Mouse (Mus musculus) stomach, embryonic 16.5 days (tissue): ENCODE data around the gene Ercc6l2. TPM values are rescaled to one million over a fixed set of nuclear protein-coding genes. Genes with fewer than 3 reads are reported as not detected.
"Not testable (repeated sequence)": the region's sequence is repeated elsewhere in the genome, so short reads cannot be mapped to it uniquely, and the experiment has no call there.

Source experiments
- ATAC-seq: fragments of 200-750 bp; cut with Nextera tagmentation; 2 replicates; pipeline ENCODE4 v1.8.0; 2017; ENCODE audit warnings: moderate number of reproducible peaks, moderate TSS enrichment; ENCODE audit not compliant: insufficient read depth, low FRiP score
- H3K27ac ChIP-seq: fragments of 300-500 bp; sonication (generic); 2 replicates; pipeline ENCODE4 v1.5.1; 2014; ENCODE audit warnings: low read length
- H3K27me3 ChIP-seq: fragments of 300-500 bp; sonication (generic); 2 replicates; pipeline ENCODE4 v1.6.1; 2014; ENCODE audit warnings: low read length, control low read depth, mixed read lengths; ENCODE audit not compliant: control insufficient read depth, insufficient read depth
- H3K36me3 ChIP-seq: fragments of 300-500 bp; sonication (generic); 2 replicates; pipeline ENCODE4 v1.6.1; 2014; ENCODE audit warnings: low read length; ENCODE audit not compliant: control insufficient read depth, insufficient read depth
- H3K4me1 ChIP-seq: fragments of 300-500 bp; sonication (generic); 2 replicates; pipeline ENCODE4 v1.6.1; 2014; ENCODE audit warnings: low read length, control low read depth, mixed read lengths; ENCODE audit not compliant: control insufficient read depth, insufficient read depth
- H3K4me2 ChIP-seq: fragments of 300-500 bp; sonication (generic); 2 replicates; pipeline ENCODE4 v1.6.1; 2014; ENCODE audit warnings: low read depth, low read length, mixed read lengths
- H3K4me3 ChIP-seq: fragments of 300-500 bp; sonication (generic); replicated peaks from 2 replicates; pipeline ENCODE4 v1.5.1; 2014; ENCODE audit warnings: mild to moderate bottlenecking, low read length
- H3K9ac ChIP-seq: fragments of 300-500 bp; sonication (generic); 2 replicates; pipeline ENCODE4 v1.6.1; 2014; ENCODE audit warnings: low read length
- H3K9me3 ChIP-seq: fragments of 300-500 bp; sonication (generic); replicated peaks from 2 replicates; pipeline ENCODE4 v1.6.1; 2016; ENCODE audit warnings: low read length, control low read depth; ENCODE audit not compliant: control insufficient read depth
- WGBS: fragments of 180-500 bp; shearing (Covaris S2); extraction: QIAGEN DNeasy Blood & Tissue Kit; methylation state at CpG from one replicate; pipeline ENCODE4 v1.1.7; 2014; 5-methylcytosine and 5-hydroxymethylcytosine counted together
- polyA plus RNA-seq: library from polyadenylated mRNA; unstranded; fragments of >200 nt; fragmentation: Nextera tagmentation; extraction: Ambion mirVana; gene quantifications from 2 replicates; pipeline ENCODE4 v1.2.1, GENCODE M21; 2015

Gene Ercc6l2
- polyA plus RNA-seq, 1 experiment from 2014 or later: 22.7 TPM

DNA sequence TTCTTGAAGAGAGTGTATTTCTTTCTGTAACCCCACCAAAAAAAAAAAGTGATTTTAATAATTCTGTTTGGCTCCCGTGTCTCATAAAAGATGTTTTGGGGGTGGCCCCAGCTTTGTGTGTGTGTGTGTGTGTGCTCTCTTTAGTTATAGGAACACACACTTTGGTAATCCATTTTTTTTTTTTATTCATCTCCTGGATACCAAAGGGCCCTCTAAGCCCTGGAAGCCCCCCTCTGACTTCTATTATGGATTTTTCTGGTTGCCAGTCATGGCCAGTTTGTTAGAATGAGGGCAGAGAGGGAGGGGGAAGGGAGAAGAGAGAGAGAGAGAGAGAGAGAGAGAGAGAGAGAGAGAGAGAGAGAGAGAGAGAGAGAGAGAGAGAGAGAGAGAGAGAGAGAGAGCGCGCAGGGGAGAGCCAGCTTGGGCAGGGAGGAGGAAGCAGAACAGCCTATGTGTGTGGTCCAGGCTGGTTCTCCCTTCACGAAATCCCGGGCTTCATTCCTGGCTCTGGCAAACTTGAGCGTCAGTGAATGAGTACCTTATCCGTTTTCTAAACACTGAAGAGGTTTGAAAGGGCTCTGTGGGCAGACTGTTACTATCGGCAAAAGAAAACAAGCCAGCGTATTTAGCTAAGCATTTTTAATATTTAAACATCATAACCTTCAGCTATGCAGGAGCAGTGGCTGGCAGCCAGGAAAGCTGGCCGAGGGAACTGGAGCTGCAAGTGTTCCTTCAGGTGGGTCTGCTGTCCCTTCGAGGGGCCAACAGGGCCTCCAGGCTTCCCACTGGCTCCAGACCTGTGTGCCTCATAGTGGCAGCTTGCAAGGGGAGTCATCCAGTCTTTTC, 103.0 kb downstream of the Ercc6l2 start:
- ATAC-seq: peak; percentile 77
- WGBS: 8% methylated on average over 11 of the region's 11 CpGs
- H3K9me3 ChIP-seq: peaks cover 5% of the 10 kb centered on the region; the same call in 1 of the 2 replicates
- peak overlapping the region; percentile 59 for H3K9ac ChIP-seq
- peak overlapping the region; percentile 28 for H3K4me2 ChIP-seq
- no peak overlapping the region for H3K4me3 ChIP-seq
- H3K27me3 ChIP-seq: no peaks in the 10 kb centered on the region
- peak overlapping the region; percentile 94 for H3K27ac ChIP-seq
- peaks cover 41% of the 10 kb centered on the region for H3K4me1 ChIP-seq
- no peaks in the 10 kb centered on the region for H3K36me3 ChIP-seq

DNA sequence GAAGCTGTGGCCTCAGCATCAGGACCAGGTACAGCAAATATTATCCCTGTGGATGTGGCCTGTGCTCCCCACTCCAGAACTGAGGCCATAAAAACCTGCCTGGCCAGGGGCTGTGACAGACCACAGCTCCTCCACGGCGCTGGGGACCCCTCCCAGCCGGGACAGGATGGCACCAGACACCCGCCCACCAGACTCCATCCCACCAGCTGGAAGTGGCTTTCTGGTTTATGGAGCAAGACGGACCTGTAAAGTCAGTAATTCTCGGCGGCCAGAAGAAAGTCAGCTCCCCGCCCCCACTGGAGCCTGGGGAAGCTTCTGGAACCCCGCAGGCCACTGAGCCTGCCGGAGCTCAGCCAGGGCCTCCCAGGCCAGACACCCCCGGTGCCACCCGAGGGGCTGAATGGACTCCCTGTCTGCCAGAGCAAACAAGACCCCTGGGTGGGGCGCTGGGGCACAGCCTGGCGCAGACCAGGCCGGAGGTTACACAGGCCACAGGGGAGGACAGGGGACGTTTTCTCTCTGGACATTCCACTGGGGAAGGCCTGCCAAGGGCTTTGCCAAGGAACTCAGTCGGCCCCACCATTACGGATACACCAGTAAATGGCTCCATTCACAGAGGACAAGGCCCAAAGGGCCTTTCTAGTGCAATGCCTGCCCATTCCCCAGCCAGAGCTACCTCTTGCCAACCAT, 103.8 kb downstream of the Ercc6l2 start:
- 37% methylated on average over 18 of the region's 18 CpGs for WGBS
- H3K4me1 ChIP-seq: peaks cover 41% of the 10 kb centered on the region

DNA sequence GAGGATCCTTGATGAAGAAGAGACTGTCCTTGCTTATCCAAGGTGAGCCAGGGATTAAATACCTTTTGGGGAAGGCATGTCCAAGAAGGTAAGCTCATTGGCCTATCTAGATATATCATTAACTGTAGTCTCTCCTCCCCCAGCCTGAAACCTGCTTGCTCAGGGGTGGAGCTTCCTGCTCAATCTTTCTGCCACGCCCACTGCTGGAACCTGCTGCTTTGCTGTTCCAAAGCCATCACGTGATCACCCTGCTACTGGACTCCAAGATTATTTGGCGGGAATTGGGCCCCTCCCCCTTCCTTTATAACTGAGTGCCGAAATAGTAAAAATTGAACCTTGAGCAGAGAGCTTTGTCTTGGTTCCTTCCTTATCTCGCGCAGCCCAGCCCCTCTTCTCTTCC, 109.0 kb downstream of the Ercc6l2 start:
- not testable (repeated sequence) for H3K36me3 ChIP-seq, H3K4me2 ChIP-seq, H3K9ac ChIP-seq, H3K4me3 ChIP-seq, H3K9me3 ChIP-seq, H3K27me3 ChIP-seq, ATAC-seq, H3K27ac ChIP-seq
- 15% methylated on average over 2 of the region's 6 CpGs for WGBS
- peaks cover 12% of the 10 kb centered on the region for H3K4me1 ChIP-seq

More for the DNA sequence above, 103.8 kb downstream of the Ercc6l2 start:
- peak overlapping the region; percentile 59 for H3K9ac ChIP-seq
- H3K27me3 ChIP-seq: no peaks in the 10 kb centered on the region
- no peak overlapping the region for H3K4me3 ChIP-seq
- ATAC-seq: peak; percentile 44; the same call in 1 of the 2 replicates
- peaks cover 5% of the 10 kb centered on the region; the same call in 1 of the 2 replicates for H3K9me3 ChIP-seq
- peak overlapping the region; percentile 28 for H3K4me2 ChIP-seq
- peak overlapping the region; percentile 94 for H3K27ac ChIP-seq
- no peaks in the 10 kb centered on the region for H3K36me3 ChIP-seq

DNA sequence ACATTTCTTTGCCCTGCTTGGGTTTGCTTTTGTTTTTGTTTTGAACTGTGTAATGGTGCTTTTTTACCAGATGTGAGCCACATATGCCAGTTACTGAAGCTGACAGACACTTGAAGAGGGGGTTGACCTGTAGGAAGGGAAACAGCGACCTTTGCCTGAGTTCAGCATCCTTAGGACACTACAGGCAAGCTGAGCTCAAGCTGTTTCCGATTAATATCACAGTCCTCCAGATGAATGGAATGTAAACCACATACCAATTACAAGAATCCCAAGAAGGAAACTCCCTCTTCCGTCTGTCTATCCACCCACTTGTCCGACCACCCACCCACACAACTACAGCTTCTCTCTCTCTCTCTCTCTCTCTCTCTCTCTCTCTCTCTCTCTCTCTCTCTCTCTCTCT, 112.3 kb downstream of the Ercc6l2 start:
- Histone ChIP-seq H3K36me3 (no peaks in the 10 kb centered on the region), H3K9ac (no peak overlapping the region), H3K4me3 (no peak overlapping the region), H3K9me3 (no peaks in the 10 kb centered on the region), H3K27ac (peak overlapping the region; percentile 38; the same call in 1 of the 2 replicates), H3K4me1 (peaks cover 19% of the 10 kb centered on the region), H3K4me2 (no peak overlapping the region), H3K27me3 (no peaks in the 10 kb centered on the region)
- 47% methylated on average over 4 of the region's 4 CpGs for WGBS
- ATAC-seq: no peak

DNA sequence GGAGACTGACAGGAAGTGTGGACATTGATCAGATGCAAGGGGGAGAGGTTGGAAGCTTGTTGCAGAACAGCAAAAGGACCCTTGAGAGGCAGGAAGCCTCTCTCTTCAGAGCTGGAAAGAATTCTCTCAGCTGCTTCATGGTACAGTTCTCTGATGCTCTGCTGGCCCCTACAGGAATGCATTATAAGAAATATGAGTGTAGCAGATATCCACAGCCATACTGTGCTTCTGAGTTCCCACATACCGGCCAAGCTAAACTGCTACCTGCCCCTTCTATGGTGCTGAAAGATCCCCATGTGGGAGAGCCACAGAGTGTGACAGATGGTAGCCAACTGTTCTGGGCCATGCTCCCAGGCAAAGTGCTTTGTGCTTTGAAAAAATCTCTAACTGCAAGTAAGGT, 114.3 kb downstream of the Ercc6l2 start:
- H3K9ac ChIP-seq: no peak overlapping the region
- H3K9me3 ChIP-seq: no peaks in the 10 kb centered on the region
- ATAC-seq: peak; percentile 74
- no peak overlapping the region for H3K4me3 ChIP-seq
- peak overlapping the region; percentile 35; the same call in 1 of the 2 replicates for H3K27ac ChIP-seq
- H3K4me2 ChIP-seq: no peak overlapping the region
- no peaks in the 10 kb centered on the region for H3K36me3 ChIP-seq
- no peaks in the 10 kb centered on the region for H3K27me3 ChIP-seq
- 18% methylated on average over 1 of the region's 1 CpGs for WGBS
- H3K4me1 ChIP-seq: peaks cover 22% of the 10 kb centered on the region

DNA sequence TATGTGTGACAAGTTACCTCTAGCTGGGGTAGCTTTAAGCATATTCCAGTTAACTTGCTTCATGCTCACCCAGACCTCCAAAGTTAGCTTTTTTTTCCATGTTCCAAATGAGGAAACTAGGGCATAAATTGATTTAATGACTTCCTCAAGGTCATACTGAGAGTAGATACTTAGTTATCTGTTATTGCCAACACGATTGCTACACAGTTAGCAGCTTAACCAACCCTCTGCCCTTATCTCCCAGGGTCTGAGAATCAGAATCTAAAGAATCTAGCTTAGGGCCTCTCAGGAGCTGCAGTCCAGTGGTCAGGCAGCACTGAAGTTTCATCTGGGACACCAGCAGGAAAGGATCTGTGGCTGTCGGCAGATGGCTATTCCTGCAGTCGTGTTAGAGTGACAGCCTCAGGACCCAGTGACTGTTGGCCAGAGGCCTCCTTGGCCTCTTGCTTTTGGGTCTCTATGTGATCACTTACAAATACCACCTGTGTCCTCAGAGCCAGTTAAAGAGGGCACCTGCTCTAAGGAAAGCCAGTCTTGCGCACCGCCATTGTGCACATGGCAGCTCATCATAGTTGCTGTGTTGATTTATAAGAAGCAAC, 115.0 kb downstream of the Ercc6l2 start:
- H3K27me3 ChIP-seq: no peaks in the 10 kb centered on the region
- H3K27ac ChIP-seq: peak overlapping the region; percentile 35; the same call in 1 of the 2 replicates
- H3K9me3 ChIP-seq: no peaks in the 10 kb centered on the region
- peaks cover 26% of the 10 kb centered on the region for H3K4me1 ChIP-seq
- H3K4me3 ChIP-seq: no peak overlapping the region
- WGBS: 55% methylated on average over 5 of the region's 5 CpGs
- H3K9ac ChIP-seq: no peak overlapping the region
- no peaks in the 10 kb centered on the region for H3K36me3 ChIP-seq
- H3K4me2 ChIP-seq: no peak overlapping the region
- no peak for ATAC-seq

DNA sequence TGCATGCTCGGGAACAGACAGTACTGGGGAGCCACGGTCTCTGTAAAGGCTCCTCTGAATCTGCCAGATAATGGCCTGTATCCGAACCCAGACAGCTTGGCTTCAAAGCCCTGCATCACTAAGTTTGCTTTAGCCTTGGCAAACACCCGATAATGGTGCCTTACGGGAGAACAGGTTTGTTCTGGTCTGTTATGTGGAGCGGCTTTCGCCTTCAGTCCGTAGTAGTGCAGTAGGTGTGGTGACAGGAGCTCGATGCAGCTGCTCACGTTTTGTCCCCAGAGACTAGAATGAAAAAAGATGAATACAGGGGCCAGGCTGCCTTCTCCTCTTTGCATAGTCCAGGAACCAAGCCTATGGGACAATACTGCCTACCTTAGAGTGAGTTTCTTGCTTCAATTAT, 115.5 kb downstream of the Ercc6l2 start:
- H3K9me3 ChIP-seq: no peaks in the 10 kb centered on the region
- no peak overlapping the region for H3K4me2 ChIP-seq
- no peak overlapping the region for H3K9ac ChIP-seq
- H3K4me1 ChIP-seq: peaks cover 26% of the 10 kb centered on the region
- no peak overlapping the region for H3K4me3 ChIP-seq
- 56% methylated on average over 10 of the region's 10 CpGs for WGBS
- ATAC-seq: peak; percentile 61; the same call in 1 of the 2 replicates
- H3K36me3 ChIP-seq: no peaks in the 10 kb centered on the region
- 0 out of 2 replicates have a peak overlapping the region, but pooled peaks have one; percentile 35 for H3K27ac ChIP-seq
- H3K27me3 ChIP-seq: no peaks in the 10 kb centered on the region

DNA sequence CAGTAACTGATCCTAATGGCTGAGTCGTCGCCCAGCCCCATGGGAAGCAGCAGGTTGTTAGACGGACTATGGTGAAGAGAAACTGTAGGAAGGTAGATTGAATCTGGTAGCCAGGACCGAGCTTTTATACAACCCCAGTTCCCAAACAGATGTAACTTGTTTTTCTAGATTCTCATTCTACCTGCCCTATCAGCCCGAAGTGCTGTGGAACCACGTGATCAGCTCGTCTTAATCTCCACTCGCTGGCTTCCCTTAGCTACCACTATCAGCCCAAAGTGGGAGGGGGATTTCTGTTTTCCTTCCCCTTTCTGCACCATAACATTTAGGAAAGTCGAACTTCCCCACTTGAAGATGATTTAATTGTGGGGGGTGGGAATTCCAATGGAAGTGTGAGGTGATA, 121.3 kb downstream of the Ercc6l2 start:
- H3K9me3 ChIP-seq: no peaks in the 10 kb centered on the region
- H3K36me3 ChIP-seq: no peaks in the 10 kb centered on the region
- 70% methylated on average over 9 of the region's 9 CpGs for WGBS
- no peaks in the 10 kb centered on the region for H3K27me3 ChIP-seq
- no peak overlapping the region for H3K9ac ChIP-seq
- H3K4me2 ChIP-seq: no peak overlapping the region
- H3K27ac ChIP-seq: no peak overlapping the region
- H3K4me1 ChIP-seq: 0 out of 2 replicates have a peak, but pooled peaks cover 7% of the 10 kb centered on the region
- ATAC-seq: no peak
- H3K4me3 ChIP-seq: no peak overlapping the region
